Mouse (Mus musculus): ENCODE data around the gene Mgat5. TPM values are rescaled to one million over a fixed set of nuclear protein-coding genes. Genes with fewer than 3 reads are reported as not detected.

The Mgat5 gene
- total RNA-seq, 1 experiment = 11.0 TPM

- in situ Hi-C loops (cut with MboI; ENCODE audit: low sequenced_read_pairs in 2 of 2, unreplicated experiment in 2 of 2) = no loop called here
These were observed 150.2 kb downstream of the Mgat5 start for GRCm38 (mm10) chr1:127355034-127355433.

GRCm38 (mm10) chr1:127363638-127364037 is 158.8 kb downstream of the Mgat5 start:
- TF ChIP-seq ZNF384 (IDR thresholded peaks at IDR 0.05; ENCODE audit: low read depth, low read length) (no peak), CHD2 (IDR thresholded peaks at IDR 0.05; ENCODE audit: low read depth, low read length) (no peak), MAFK (IDR thresholded peaks at IDR 0.05; ENCODE audit: insufficient read depth, low read depth, low read length) (no peak), ZC3H11A (IDR thresholded peaks at IDR 0.05; ENCODE audit: borderline replicate concordance, low read depth, low read length) (no peak), HCFC1 (IDR thresholded peaks at IDR 0.05; ENCODE audit: borderline replicate concordance, insufficient read depth, low read length) (no peak)
- no peak overlapping the region for H3K9ac ChIP-seq (ENCODE audit: insufficient read depth, low read depth, low read length, poor library complexity, severe bottlenecking)
- no peaks in the 10 kb centered on the region for H3K9me3 ChIP-seq (ENCODE audit: control insufficient read depth, insufficient read depth, low read depth, low read length)
- no peak for DNase-seq (ENCODE audit: low read depth, low spot score)
- peaks cover 5% of the 10 kb centered on the region; the same call in 1 of the 2 replicates for H3K36me3 ChIP-seq (ENCODE audit: control insufficient read depth, insufficient read depth, low read length, poor library complexity, severe bottlenecking)
- H3K4me3 ChIP-seq (ENCODE audit: insufficient read depth in 1 of 2, low read depth in 1 of 2, low read length in 2 of 2, poor library complexity in 1 of 2, severe bottlenecking in 1 of 2) = no peak overlapping the region
- no peak overlapping the region for H3K27ac ChIP-seq (ENCODE audit: insufficient read depth, low read depth, low read length, poor library complexity, severe bottlenecking)
- H3K4me1 ChIP-seq (ENCODE audit: control insufficient read depth in 2 of 2, insufficient read depth in 2 of 2, low read length in 2 of 2, poor library complexity in 1 of 2) = no peaks in the 10 kb centered on the region
- in situ Hi-C loops (cut with MboI; ENCODE audit: low sequenced_read_pairs in 2 of 2, unreplicated experiment in 2 of 2) = no loop called here

More at GRCm38 (mm10) chr1:127355034-127355433, 150.2 kb downstream of the Mgat5 start:
- Histone ChIP-seq H3K4me1 (ENCODE audit: control insufficient read depth in 2 of 2, insufficient read depth in 2 of 2, low read length in 2 of 2, poor library complexity in 1 of 2) (no peaks in the 10 kb centered on the region), H3K9me3 (ENCODE audit: control insufficient read depth, insufficient read depth, low read depth, low read length) (no peaks in the 10 kb centered on the region), H3K9ac (ENCODE audit: insufficient read depth, low read depth, low read length, poor library complexity, severe bottlenecking) (no peak overlapping the region), H3K36me3 (ENCODE audit: control insufficient read depth, insufficient read depth, low read length, poor library complexity, severe bottlenecking) (no peaks in the 10 kb centered on the region), H3K27ac (ENCODE audit: insufficient read depth, low read depth, low read length, poor library complexity, severe bottlenecking) (no peak overlapping the region), H3K4me3 (ENCODE audit: insufficient read depth in 1 of 2, low read depth in 1 of 2, low read length in 2 of 2, poor library complexity in 1 of 2, severe bottlenecking in 1 of 2) (no peak overlapping the region)
- TF ChIP-seq MAFK (IDR thresholded peaks at IDR 0.05; ENCODE audit: insufficient read depth, low read depth, low read length) (no peak), CHD2 (IDR thresholded peaks at IDR 0.05; ENCODE audit: low read depth, low read length) (no peak), ZC3H11A (IDR thresholded peaks at IDR 0.05; ENCODE audit: borderline replicate concordance, low read depth, low read length) (no peak), HCFC1 (IDR thresholded peaks at IDR 0.05; ENCODE audit: borderline replicate concordance, insufficient read depth, low read length) (no peak), ZNF384 (IDR thresholded peaks at IDR 0.05; ENCODE audit: low read depth, low read length) (no peak)
- no peak for DNase-seq (ENCODE audit: low read depth, low spot score)

GRCm38 (mm10) chr1:127365706-127366105 is 160.9 kb downstream of the Mgat5 start:
- Histone ChIP-seq H3K4me3 (ENCODE audit: insufficient read depth in 1 of 2, low read depth in 1 of 2, low read length in 2 of 2, poor library complexity in 1 of 2, severe bottlenecking in 1 of 2) (no peak overlapping the region), H3K9ac (ENCODE audit: insufficient read depth, low read depth, low read length, poor library complexity, severe bottlenecking) (no peak overlapping the region), H3K27ac (ENCODE audit: insufficient read depth, low read depth, low read length, poor library complexity, severe bottlenecking) (no peak overlapping the region), H3K36me3 (ENCODE audit: control insufficient read depth, insufficient read depth, low read length, poor library complexity, severe bottlenecking) (peaks cover 5% of the 10 kb centered on the region; the same call in 1 of the 2 replicates), H3K4me1 (ENCODE audit: control insufficient read depth in 2 of 2, insufficient read depth in 2 of 2, low read length in 2 of 2, poor library complexity in 1 of 2) (no peaks in the 10 kb centered on the region), H3K9me3 (ENCODE audit: control insufficient read depth, insufficient read depth, low read depth, low read length) (no peaks in the 10 kb centered on the region)
- TF ChIP-seq ZC3H11A (IDR thresholded peaks at IDR 0.05; ENCODE audit: borderline replicate concordance, low read depth, low read length) (no peak), MAFK (IDR thresholded peaks at IDR 0.05; ENCODE audit: insufficient read depth, low read depth, low read length) (no peak), HCFC1 (IDR thresholded peaks at IDR 0.05; ENCODE audit: borderline replicate concordance, insufficient read depth, low read length) (no peak), CHD2 (IDR thresholded peaks at IDR 0.05; ENCODE audit: low read depth, low read length) (no peak), ZNF384 (IDR thresholded peaks at IDR 0.05; ENCODE audit: low read depth, low read length) (no peak)
- in situ Hi-C loops (cut with MboI; ENCODE audit: low sequenced_read_pairs in 2 of 2, unreplicated experiment in 2 of 2) = no loop called here
- DNase-seq (ENCODE audit: low read depth, low spot score) = no peak

GRCm38 (mm10) chr1:127366111-127366510 is 161.3 kb downstream of the Mgat5 start:
- Histone ChIP-seq H3K9ac (ENCODE audit: insufficient read depth, low read depth, low read length, poor library complexity, severe bottlenecking) (no peak overlapping the region), H3K4me1 (ENCODE audit: control insufficient read depth in 2 of 2, insufficient read depth in 2 of 2, low read length in 2 of 2, poor library complexity in 1 of 2) (no peaks in the 10 kb centered on the region), H3K9me3 (ENCODE audit: control insufficient read depth, insufficient read depth, low read depth, low read length) (no peaks in the 10 kb centered on the region), H3K27ac (ENCODE audit: insufficient read depth, low read depth, low read length, poor library complexity, severe bottlenecking) (no peak overlapping the region), H3K36me3 (ENCODE audit: control insufficient read depth, insufficient read depth, low read length, poor library complexity, severe bottlenecking) (peaks cover 5% of the 10 kb centered on the region; the same call in 1 of the 2 replicates), H3K4me3 (ENCODE audit: insufficient read depth in 1 of 2, low read depth in 1 of 2, low read length in 2 of 2, poor library complexity in 1 of 2, severe bottlenecking in 1 of 2) (no peak overlapping the region)
- no peak for DNase-seq (ENCODE audit: low read depth, low spot score)
- TF ChIP-seq MAFK (IDR thresholded peaks at IDR 0.05; ENCODE audit: insufficient read depth, low read depth, low read length) (no peak), HCFC1 (IDR thresholded peaks at IDR 0.05; ENCODE audit: borderline replicate concordance, insufficient read depth, low read length) (no peak), ZC3H11A (IDR thresholded peaks at IDR 0.05; ENCODE audit: borderline replicate concordance, low read depth, low read length) (no peak), ZNF384 (IDR thresholded peaks at IDR 0.05; ENCODE audit: low read depth, low read length) (no peak), CHD2 (IDR thresholded peaks at IDR 0.05; ENCODE audit: low read depth, low read length) (no peak)
- in situ Hi-C loops (cut with MboI; ENCODE audit: low sequenced_read_pairs in 2 of 2, unreplicated experiment in 2 of 2) = no loop called here

- Histone ChIP-seq H3K36me3 (ENCODE audit: control insufficient read depth, insufficient read depth, low read length, poor library complexity, severe bottlenecking) (peaks cover 5% of the 10 kb centered on the region; the same call in 1 of the 2 replicates), H3K4me1 (ENCODE audit: control insufficient read depth in 2 of 2, insufficient read depth in 2 of 2, low read length in 2 of 2, poor library complexity in 1 of 2) (no peaks in the 10 kb centered on the region), H3K4me3 (ENCODE audit: insufficient read depth in 1 of 2, low read depth in 1 of 2, low read length in 2 of 2, poor library complexity in 1 of 2, severe bottlenecking in 1 of 2) (no peak overlapping the region), H3K27ac (ENCODE audit: insufficient read depth, low read depth, low read length, poor library complexity, severe bottlenecking) (no peak overlapping the region), H3K9me3 (ENCODE audit: control insufficient read depth, insufficient read depth, low read depth, low read length) (no peaks in the 10 kb centered on the region), H3K9ac (ENCODE audit: insufficient read depth, low read depth, low read length, poor library complexity, severe bottlenecking) (no peak overlapping the region)
- TF ChIP-seq ZC3H11A (IDR thresholded peaks at IDR 0.05; ENCODE audit: borderline replicate concordance, low read depth, low read length) (no peak), MAFK (IDR thresholded peaks at IDR 0.05; ENCODE audit: insufficient read depth, low read depth, low read length) (no peak), CHD2 (IDR thresholded peaks at IDR 0.05; ENCODE audit: low read depth, low read length) (no peak), HCFC1 (IDR thresholded peaks at IDR 0.05; ENCODE audit: borderline replicate concordance, insufficient read depth, low read length) (no peak), ZNF384 (IDR thresholded peaks at IDR 0.05; ENCODE audit: low read depth, low read length) (no peak)
- in situ Hi-C loops (cut with MboI; ENCODE audit: low sequenced_read_pairs in 2 of 2, unreplicated experiment in 2 of 2) = no loop called here
- no peak for DNase-seq (ENCODE audit: low read depth, low spot score)
These were observed 163.7 kb downstream of the Mgat5 start for GRCm38 (mm10) chr1:127368513-127368912.
